Mouse (Mus musculus): ENCODE measurements around the gene Ddost. TPM values are rescaled to one million over a fixed set of nuclear protein-coding genes. Genes with fewer than 3 reads are reported as not detected.

The Ddost gene
- 10 to 100 TPM; 63.7 to 64.2 TPM for total RNA-seq (2021)

GRCm38 (mm10) chr4:138304340-138305104 lies at the start of gene Ddost:
TSS of gene Ddost (plus strand) at chr4:138304730.
- intact Hi-C loops (cut with DNase I) = loop anchor here (10.0 kb wide), 1 partner anchor 310 kb away; the partner anchor contains the start of gene Eif4g3
- DNase-seq = peak; percentile 94 to 96

DNA sequence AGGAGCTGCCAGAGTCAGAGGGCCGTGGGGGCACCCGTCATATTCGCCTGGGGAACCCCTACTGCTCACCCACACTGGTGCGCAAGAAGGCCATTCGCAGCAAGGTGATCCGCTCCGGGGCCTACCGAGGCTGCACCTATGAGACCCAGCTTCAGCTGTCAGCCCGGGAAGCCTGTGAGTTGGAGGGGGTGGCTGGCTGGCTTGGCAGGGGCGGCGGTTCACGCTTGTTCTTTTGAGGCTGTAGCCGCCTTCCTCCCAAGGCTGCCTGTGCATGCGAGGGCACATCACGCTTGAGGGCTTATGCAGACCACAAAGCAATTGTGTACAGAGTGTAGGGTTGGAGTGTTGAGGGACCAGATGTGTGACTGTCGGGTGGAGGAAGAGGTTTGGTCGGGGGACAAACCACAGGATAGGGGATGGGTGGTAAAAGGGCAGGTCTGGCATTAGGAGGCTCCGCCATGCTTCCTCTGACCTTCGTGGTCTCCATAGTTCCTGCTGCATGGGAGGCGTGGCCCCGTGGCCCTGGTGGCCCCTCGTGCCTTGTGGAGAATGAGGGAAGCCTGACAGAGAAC lies 47.3 kb upstream of the Ddost start:
- intact Hi-C loops (cut with DNase I) = no loop called here
- DNase-seq = no peak

- intact Hi-C loops (cut with DNase I) = no loop called here
- no peak for DNase-seq
Observed at GRCm38 (mm10) chr4:138258663-138259062, 45.9 kb upstream of the Ddost start.

DNA sequence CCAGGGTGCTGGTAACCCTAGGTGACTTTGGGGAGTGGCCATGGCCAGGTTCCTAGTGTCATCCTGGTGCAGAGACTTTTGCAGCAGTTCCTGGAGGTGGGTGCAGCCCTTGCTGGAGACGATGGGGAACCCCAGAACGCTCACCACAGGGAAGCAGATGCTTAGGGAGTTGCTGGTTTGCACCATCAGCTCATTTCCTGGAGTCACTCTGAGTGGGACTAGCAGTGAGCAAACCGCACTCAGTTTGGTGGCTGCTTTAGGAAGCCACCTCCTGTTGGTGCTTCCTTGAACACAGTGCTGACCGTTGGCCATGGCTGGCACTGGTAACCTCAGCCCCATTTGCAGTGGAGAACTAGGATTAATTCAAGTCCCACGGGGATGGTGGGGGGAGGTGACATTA lies 45.0 kb upstream of the Ddost start:
- intact Hi-C loops (cut with DNase I) = no loop called here
- DNase-seq = no peak

GRCm38 (mm10) chr4:138261843-138262681 lies 42.5 kb upstream of the Ddost start:
- intact Hi-C loops (cut with DNase I) = no loop called here

GRCm38 (mm10) chr4:138267869-138268268 lies 36.7 kb upstream of the Ddost start:
- no peak for DNase-seq
- intact Hi-C loops (cut with DNase I) = no loop called here

More at GRCm38 (mm10) chr4:138261843-138262681, 42.5 kb upstream of the Ddost start:
- DNase-seq = peak; percentile 86 to 89

GRCm38 (mm10) chr4:138272011-138272997 lies 32.2 kb upstream of the Ddost start:
- DNase-seq = peak in 1 of 2 experiments; percentile 6
- intact Hi-C loops (cut with DNase I) = no loop called here

DNA sequence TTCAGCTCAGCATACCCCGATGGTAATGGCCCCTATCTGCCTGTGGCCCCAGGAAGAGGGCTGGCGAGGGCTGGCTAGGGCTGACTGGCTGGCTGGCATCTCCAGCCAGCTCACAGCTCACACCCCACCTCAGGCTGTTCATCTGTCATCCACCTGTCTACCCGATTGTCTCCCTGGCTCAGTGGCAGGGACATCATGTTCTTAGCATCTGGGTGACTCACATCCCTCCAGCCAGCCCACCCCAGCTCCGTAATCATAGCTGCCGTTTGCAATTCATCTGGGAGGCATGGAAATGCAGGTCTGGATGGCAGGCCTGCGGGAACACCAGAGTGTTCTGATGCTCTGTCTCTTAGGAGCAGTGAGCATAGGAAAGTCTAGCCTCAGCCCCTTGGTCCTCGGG lies 26.2 kb upstream of the Ddost start:
- DNase-seq = no peak
- intact Hi-C loops (cut with DNase I) = no loop called here

DNA sequence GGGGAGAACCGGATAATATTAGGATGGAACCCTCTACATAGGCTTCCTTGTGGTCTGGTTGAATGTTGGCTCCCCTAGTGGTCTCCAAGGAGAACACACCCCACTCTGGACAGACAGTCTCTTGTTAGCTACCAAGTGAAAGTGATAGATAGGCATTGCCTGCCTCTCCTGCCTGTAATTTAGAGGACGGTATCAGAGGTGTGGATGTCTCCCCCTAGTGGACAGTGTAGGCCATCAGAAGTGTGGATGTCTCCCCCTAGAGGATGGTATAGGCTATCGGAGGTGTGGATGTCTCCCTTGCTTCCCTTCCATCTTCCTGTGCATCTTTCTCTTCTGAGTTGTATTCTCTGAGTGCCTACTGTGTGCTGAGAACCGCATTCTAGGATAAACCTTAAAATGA lies 21.7 kb upstream of the Ddost start:
- peak; percentile 22 to 26 for DNase-seq
- intact Hi-C loops (cut with DNase I) = no loop called here

DNA sequence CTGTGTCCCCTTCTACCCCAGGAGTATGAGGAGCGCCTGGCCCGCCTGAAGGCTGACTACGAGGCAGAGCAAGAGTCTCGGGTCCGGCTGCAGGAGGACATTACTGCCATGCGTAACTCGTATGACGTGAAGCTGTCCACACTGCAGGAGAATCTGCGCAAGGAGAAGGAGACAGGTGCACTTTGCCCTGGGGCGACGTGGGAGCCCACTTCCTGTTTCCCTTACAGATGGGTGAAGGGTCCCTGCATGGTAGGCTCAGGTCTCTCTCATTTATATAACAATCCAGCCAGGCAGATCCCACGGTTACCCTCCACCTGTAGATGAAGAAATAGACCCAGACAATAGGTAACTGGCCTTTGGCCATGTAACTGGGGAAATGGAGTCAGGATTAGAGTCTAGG lies 18.1 kb upstream of the Ddost start:
- DNase-seq = no peak
- intact Hi-C loops (cut with DNase I) = no loop called here

DNA sequence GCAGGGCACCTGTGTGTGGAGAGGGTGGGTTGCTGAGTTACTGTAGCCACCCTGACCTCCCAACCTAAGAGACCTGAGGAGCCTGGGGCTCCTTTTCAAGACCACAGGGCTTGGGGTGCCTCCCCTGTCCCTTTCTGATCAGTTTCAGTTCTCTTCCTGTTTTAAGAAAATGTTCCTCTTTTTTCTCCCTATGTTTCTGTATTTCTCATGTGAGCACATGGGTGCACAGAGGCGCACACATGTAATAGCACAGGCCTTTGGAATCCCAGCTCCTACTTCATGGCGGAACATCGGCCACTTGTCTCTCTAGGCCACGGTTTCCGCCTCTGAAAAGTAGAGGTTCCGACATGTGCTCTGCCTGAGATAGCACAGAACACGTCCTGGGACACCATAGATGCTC lies 15.8 kb upstream of the Ddost start:
- intact Hi-C loops (cut with DNase I) = no loop called here
- DNase-seq = no peak

DNA sequence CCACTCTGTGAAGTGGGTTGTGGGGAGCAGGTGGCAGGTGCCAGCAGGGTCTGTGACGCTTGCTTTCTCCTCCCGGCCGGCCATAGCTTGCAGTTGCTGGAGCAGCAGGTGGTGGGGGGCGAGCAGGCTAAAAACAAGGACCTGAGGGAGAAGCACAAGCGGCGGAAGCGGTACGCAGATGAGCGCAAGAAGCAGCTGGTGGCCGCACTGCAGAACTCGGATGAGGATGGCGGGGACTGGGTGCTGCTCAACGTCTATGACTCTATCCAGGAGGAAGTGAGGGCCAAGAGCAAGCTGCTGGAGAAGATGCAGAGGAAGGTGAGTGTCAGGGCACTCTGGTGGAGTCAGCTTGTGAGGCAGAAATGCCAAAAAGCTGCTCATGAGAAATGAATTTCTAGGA lies 12.5 kb upstream of the Ddost start:
- no peak for DNase-seq
- intact Hi-C loops (cut with DNase I) = no loop called here

GRCm38 (mm10) chr4:138293261-138293948 lies 11.1 kb upstream of the Ddost start:
- intact Hi-C loops (cut with DNase I) = no loop called here
- DNase-seq = no peak

DNA sequence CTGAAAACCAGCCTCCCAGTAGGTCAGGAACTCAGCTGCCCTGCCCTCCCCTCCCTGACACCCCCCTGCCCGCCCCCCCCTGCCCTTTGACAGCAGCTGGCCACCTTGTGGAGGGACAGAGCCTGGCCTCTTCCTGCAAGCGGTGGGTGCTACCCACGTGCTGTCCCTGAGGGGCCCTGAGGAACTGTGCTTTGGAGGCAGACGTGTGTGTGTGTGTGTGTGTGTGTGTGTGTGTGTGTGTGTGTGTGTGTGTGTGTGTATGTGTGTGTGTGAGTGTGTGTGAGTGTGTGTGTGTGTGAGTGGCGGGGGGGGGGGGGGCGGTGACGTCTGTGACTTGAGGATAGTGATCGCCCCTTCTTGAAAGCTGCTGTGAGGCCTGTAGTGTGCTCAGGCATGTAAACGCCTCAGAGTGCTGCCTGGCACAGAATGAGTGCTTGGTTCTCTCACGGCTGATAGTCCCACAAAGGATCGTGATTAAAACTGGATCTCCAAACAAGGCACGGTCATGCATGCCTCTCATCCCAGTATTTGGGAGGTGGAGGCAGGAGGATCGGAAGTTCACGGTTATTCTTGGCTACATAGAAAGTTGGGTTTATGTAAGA lies 10.5 kb upstream of the Ddost start:
- DNase-seq = no peak
- intact Hi-C loops (cut with DNase I) = no loop called here

GRCm38 (mm10) chr4:138301271-138301780 lies 3.2 kb upstream of the Ddost start:
- intact Hi-C loops (cut with DNase I) = loop anchor here (10.0 kb wide), 1 partner anchor 307 kb away; the partner anchor contains the start of gene Eif4g3
- no peak for DNase-seq

GRCm38 (mm10) chr4:138303011-138303410 lies 1.5 kb upstream of the Ddost start:
- no peak for DNase-seq
- intact Hi-C loops (cut with DNase I) = loop anchor here (10.0 kb wide), 1 partner anchor 308 kb away; the partner anchor contains the start of gene Eif4g3

DNA sequence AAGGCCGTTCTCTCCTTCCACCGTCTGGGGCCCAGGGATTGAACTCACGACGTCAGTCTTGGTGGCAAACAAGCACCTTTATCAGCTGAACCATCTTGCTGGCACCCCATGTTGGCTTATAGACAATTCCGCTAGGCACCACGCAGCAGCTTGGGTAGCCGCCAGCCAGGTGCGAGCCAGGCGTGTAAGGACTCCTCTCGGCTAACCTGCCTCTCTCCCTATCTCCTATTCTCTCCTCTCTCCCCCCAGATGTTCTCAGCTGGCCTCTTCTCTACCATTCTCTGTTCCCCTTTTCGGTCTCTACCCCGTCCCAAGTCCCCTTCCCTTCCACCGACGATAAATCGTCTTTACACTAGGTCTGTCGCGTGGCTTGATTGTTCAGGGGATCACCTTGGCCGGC lies 788 bp upstream of the Ddost start:
- intact Hi-C loops (cut with DNase I) = loop anchor here (10.0 kb wide), 1 partner anchor 309 kb away; the partner anchor contains the start of gene Eif4g3
- no peak for DNase-seq

DNA sequence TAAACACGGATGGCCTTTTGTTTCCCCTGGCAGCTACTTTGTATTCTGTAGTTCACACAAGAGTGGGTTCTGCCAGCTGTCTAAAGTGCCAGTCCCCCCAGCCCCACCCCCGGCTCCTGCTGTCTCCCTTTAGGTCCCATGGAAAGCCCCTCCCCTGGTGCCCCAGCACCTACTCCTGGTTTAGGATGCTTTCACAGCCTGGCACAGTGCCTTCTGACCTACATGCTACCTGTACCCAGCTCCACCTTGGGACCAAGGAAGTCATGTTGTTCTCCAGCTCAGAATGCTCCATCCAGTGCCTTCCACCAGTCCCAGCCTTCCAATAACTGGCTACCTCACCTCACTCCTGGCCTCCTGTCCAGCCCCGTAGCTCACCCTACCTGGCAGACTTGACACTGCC lies 2.5 kb downstream of the Ddost start:
- no peak for DNase-seq
- intact Hi-C loops (cut with DNase I) = loop anchor here (10.0 kb wide), 1 partner anchor 312 kb away; the partner anchor contains the start of gene Eif4g3

DNA sequence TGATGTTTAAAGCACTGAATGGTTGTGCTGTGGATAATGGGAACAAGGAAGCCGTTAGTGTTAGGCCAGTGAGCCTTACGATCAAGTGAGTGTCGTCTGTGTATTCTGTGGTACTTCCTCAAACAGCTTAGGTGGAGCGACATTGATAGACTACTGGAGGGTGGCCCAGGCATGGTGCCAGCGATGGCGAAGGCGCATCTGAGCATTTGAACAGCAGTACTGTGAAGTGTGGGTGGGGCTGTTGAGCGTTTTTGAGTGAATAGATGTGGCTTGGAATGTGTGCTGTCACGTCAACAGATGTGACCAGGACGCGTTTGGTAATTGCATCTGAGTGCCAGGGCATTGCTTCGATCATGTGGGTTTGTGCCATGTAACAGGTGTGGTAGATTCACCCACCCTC lies 3.2 kb downstream of the Ddost start:
- no peak for DNase-seq
- intact Hi-C loops (cut with DNase I) = loop anchor here (10.0 kb wide), 1 partner anchor 313 kb away; the partner anchor contains the start of gene Eif4g3

Measured in heart, postnatal 36 days (tissue).